Mouse (Mus musculus): ENCODE measurements around the gene Arhgef3. TPM values are rescaled to one million over a fixed set of nuclear protein-coding genes. Genes with fewer than 3 reads are reported as not detected.

Gene Arhgef3
- total RNA-seq, 1 experiment from 2014 or later = 23.1 TPM

GRCm38 (mm10) chr14:27352470-27352869 lies 237.8 kb downstream of the Arhgef3 start:
- ATAC-seq (replicated peaks; ENCODE audit: low read depth, poor library complexity, severe bottlenecking) = no peak

- ATAC-seq (replicated peaks; ENCODE audit: low read depth, poor library complexity, severe bottlenecking) = peak; percentile 26; the same call in 1 of the 2 replicates
These were observed 240.5 kb downstream of the Arhgef3 start for GRCm38 (mm10) chr14:27355151-27355550.

GRCm38 (mm10) chr14:27355937-27356336 lies 241.2 kb downstream of the Arhgef3 start:
- ATAC-seq (replicated peaks; ENCODE audit: low read depth, poor library complexity, severe bottlenecking) = no peak

- ATAC-seq (replicated peaks; ENCODE audit: low read depth, poor library complexity, severe bottlenecking) = no peak
These were observed 242.4 kb downstream of the Arhgef3 start for GRCm38 (mm10) chr14:27357139-27357538.

- ATAC-seq (replicated peaks; ENCODE audit: low read depth, poor library complexity, severe bottlenecking) = no peak
These were observed 243.5 kb downstream of the Arhgef3 start for GRCm38 (mm10) chr14:27358202-27358601.

- no peak for ATAC-seq (replicated peaks; ENCODE audit: low read depth, poor library complexity, severe bottlenecking)
These were observed 246.2 kb downstream of the Arhgef3 start for GRCm38 (mm10) chr14:27360849-27361248.

GRCm38 (mm10) chr14:27361514-27361913 lies 246.8 kb downstream of the Arhgef3 start:
- no peak for ATAC-seq (replicated peaks; ENCODE audit: low read depth, poor library complexity, severe bottlenecking)

- ATAC-seq (replicated peaks; ENCODE audit: low read depth, poor library complexity, severe bottlenecking) = 0 out of 2 replicates have a peak, but pooled peaks have one; percentile 30
These were observed 250.1 kb downstream of the Arhgef3 start for GRCm38 (mm10) chr14:27364668-27365257.

GRCm38 (mm10) chr14:27367117-27367711 lies 252.5 kb downstream of the Arhgef3 start:
- ATAC-seq (replicated peaks; ENCODE audit: low read depth, poor library complexity, severe bottlenecking) = 0 out of 2 replicates have a peak, but pooled peaks have one; percentile 16

- peak; percentile 63 for ATAC-seq (replicated peaks; ENCODE audit: low read depth, poor library complexity, severe bottlenecking)
These were observed 253.9 kb downstream of the Arhgef3 start for GRCm38 (mm10) chr14:27368619-27369018.

- ATAC-seq (replicated peaks; ENCODE audit: low read depth, poor library complexity, severe bottlenecking) = no peak
These were observed 254.8 kb downstream of the Arhgef3 start for GRCm38 (mm10) chr14:27369503-27369902.

- no peak for ATAC-seq (replicated peaks; ENCODE audit: low read depth, poor library complexity, severe bottlenecking)
These were observed 257.0 kb downstream of the Arhgef3 start for GRCm38 (mm10) chr14:27371669-27372076.

- ATAC-seq (replicated peaks; ENCODE audit: low read depth, poor library complexity, severe bottlenecking) = no peak
These were observed 258.8 kb downstream of the Arhgef3 start for GRCm38 (mm10) chr14:27373498-27373897.

GRCm38 (mm10) chr14:27376115-27376648 lies 261.5 kb downstream of the Arhgef3 start:
- ATAC-seq (replicated peaks; ENCODE audit: low read depth, poor library complexity, severe bottlenecking) = peak; percentile 23

GRCm38 (mm10) chr14:27378669-27379068 lies 264.0 kb downstream of the Arhgef3 start:
- ATAC-seq (replicated peaks; ENCODE audit: low read depth, poor library complexity, severe bottlenecking) = no peak

- ATAC-seq (replicated peaks; ENCODE audit: low read depth, poor library complexity, severe bottlenecking) = peak; percentile 74
These were observed 264.7 kb downstream of the Arhgef3 start for GRCm38 (mm10) chr14:27379404-27379803.

GRCm38 (mm10) chr14:27381459-27381858 lies 266.8 kb downstream of the Arhgef3 start:
- ATAC-seq (replicated peaks; ENCODE audit: low read depth, poor library complexity, severe bottlenecking) = peak; percentile 53

GRCm38 (mm10) chr14:27383321-27383830 lies 268.7 kb downstream of the Arhgef3 start:
- ATAC-seq (replicated peaks; ENCODE audit: low read depth, poor library complexity, severe bottlenecking) = no peak

- no peak for ATAC-seq (replicated peaks; ENCODE audit: low read depth, poor library complexity, severe bottlenecking)
These were observed 269.4 kb downstream of the Arhgef3 start for GRCm38 (mm10) chr14:27384143-27384542.

GRCm38 (mm10) chr14:27388616-27389015 lies 273.9 kb downstream of the Arhgef3 start:
- ATAC-seq (replicated peaks; ENCODE audit: low read depth, poor library complexity, severe bottlenecking) = no peak

- no peak for ATAC-seq (replicated peaks; ENCODE audit: low read depth, poor library complexity, severe bottlenecking)
These were observed 275.0 kb downstream of the Arhgef3 start for GRCm38 (mm10) chr14:27389722-27390121.

Measured in common myeloid progenitor, adult 5-6 weeks (primary cell).